Comparison of ENCODE assay signal across 1 mouse cellular context in genomic region chr4:129508834-129509600, GRCm38 (mm10).
TF ChIP-seq lines count a peak whose summit lies in the region.

No protein-coding gene starts in this region.

TF ChIP-seq in CH12.LX, 34 proteins besides CTCF, POLR2A, EP300 and RAD21:
- TF ChIP-seq MAZ (IDR thresholded peaks at IDR 0.05; ENCODE audit: low read depth, low read length) (no peak), RCOR1 (conservative IDR thresholded peaks at IDR 0.05; ENCODE audit: low read depth, low read length) (no peak), ZNF384 (IDR thresholded peaks at IDR 0.05; ENCODE audit: low read depth, low read length) (no peak), HCFC1 (IDR thresholded peaks at IDR 0.05; ENCODE audit: low read depth, low read length) (no peak), USF2 (conservative IDR thresholded peaks at IDR 0.05; ENCODE audit: low read depth, low read length) (no peak), TBP (conservative IDR thresholded peaks at IDR 0.05; ENCODE audit: low read depth, low read length) (0 out of 2 replicates have a peak, but pooled peaks have one; percentile 34), ZMIZ1 (IDR thresholded peaks at IDR 0.05; ENCODE audit: low read depth, low read length) (no peak), CHD2 (IDR thresholded peaks at IDR 0.05; ENCODE audit: low read length) (no peak), ELF1 (IDR thresholded peaks at IDR 0.05; ENCODE audit: low read depth, low read length) (peak; percentile 82)
TF ChIP-seq in CH12.LX: peak in this region for 2.
